Mouse (Mus musculus): ENCODE measurements around the gene Olfr676.

DNA sequence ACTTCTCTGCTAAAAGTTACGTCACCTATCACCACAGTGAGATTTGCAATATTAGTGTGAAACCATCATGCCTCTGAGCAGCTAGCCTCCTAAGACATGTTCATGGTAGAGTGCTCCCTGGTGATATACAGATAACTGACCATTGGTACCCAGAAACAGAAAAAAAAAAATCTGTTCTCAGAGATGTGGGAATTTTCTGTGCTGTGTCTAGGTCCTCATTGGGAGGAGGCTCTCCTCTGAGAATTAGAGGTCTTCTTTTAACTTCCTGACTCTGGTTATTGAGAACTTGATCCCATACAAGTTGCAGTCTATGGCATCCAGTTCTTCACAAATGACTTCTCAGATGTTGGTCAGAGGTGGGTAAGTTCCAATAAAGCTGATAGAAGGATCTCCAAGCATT is 31.7 kb downstream of the Olfr676 start, which contains the start of gene Olfr678:
- TF ChIP-seq CTCF (IDR thresholded peaks at IDR 0.05) = no peak
- no peak for TF ChIP-seq EP300 (IDR thresholded peaks at IDR 0.05)
